Mouse (Mus musculus): ENCODE measurements at regions not wholly inside any gene's neighbourhood (a gene's known extent, or its start where the extent isn't known, plus 50 kb on each side); places are given as distances from the start of the nearest gene placed in this dataset.
"Not testable (repeated sequence)": the region's sequence is repeated elsewhere in the genome, so short reads cannot be mapped to it uniquely, and the experiment has no call there.

GRCm38 (mm10) chr4:8462414-8462813, 223.6 kb upstream of the Car8 start:
- intact Hi-C loops (cut with DNase I); DNase-seq; H3K4me3 ChIP-seq; H3K9ac ChIP-seq (ENCODE audit: low read depth, low read length); H3K36me3 ChIP-seq (ENCODE audit: control insufficient read depth, insufficient read depth, low read length); H3K27ac ChIP-seq; H3K4me1 ChIP-seq (ENCODE audit: control insufficient read depth, insufficient read depth, low read length); H3K27me3 ChIP-seq (ENCODE audit: control insufficient read depth, insufficient read depth, low read length); H3K79me2 ChIP-seq (replicated peaks; ENCODE audit: control insufficient read depth, insufficient read depth, low read length): not testable (repeated sequence)
- WGBS: 87% methylated on average over 6 of the region's 6 CpGs

- Histone ChIP-seq H3K27me3 (ENCODE audit: control insufficient read depth, insufficient read depth, low read length) (no peaks in the 10 kb centered on the region), H3K9ac (ENCODE audit: low read depth, low read length) (no peak overlapping the region), H3K4me3 (no peak overlapping the region), H3K36me3 (ENCODE audit: control insufficient read depth, insufficient read depth, low read length) (no peaks in the 10 kb centered on the region), H3K27ac (no peak overlapping the region), H3K79me2 (replicated peaks; ENCODE audit: control insufficient read depth, insufficient read depth, low read length) (no peaks in the 10 kb centered on the region), H3K4me1 (ENCODE audit: control insufficient read depth, insufficient read depth, low read length) (no peaks in the 10 kb centered on the region)
- intact Hi-C loops (cut with DNase I): no loop called here
- 81% methylated on average over 2 of the region's 2 CpGs for WGBS
- DNase-seq: no peak
- no peak for TF ChIP-seq CTCF (IDR thresholded peaks at IDR 0.05)
- no peak for TF ChIP-seq EP300 (IDR thresholded peaks at IDR 0.05; ENCODE audit: insufficient read depth, low read depth, low read length)
- TF ChIP-seq POLR2A (IDR thresholded peaks at IDR 0.05; ENCODE audit: insufficient read depth, low read depth, low read length): no peak
These were observed 215.5 kb upstream of the Car8 start for GRCm38 (mm10) chr4:8454346-8454745.

DNA sequence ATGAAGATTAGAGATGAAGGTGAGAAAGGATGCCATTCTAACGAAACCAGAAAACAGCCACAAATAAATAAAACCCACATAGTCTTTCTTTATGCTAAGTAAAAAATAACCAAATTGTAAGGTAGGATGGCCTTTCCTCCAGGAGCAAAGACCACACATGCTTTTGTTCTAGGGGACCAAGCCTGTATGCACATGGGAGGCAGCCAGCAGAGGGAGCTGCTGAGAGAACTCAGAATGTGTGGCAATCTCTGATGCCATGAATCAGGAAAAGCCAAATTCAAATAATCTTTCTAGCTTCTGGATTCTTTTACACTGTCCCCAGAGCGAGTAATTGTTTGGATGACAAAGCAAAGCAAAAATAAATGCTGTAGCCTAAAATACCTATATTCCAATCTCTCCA, 193.6 kb upstream of the Car8 start:
- no peak for TF ChIP-seq POLR2A (IDR thresholded peaks at IDR 0.05; ENCODE audit: insufficient read depth, low read depth, low read length)
- TF ChIP-seq CTCF (IDR thresholded peaks at IDR 0.05): peak; percentile 86
- Histone ChIP-seq H3K79me2 (replicated peaks; ENCODE audit: control insufficient read depth, insufficient read depth, low read length) (no peaks in the 10 kb centered on the region), H3K27ac (no peak overlapping the region), H3K36me3 (ENCODE audit: control insufficient read depth, insufficient read depth, low read length) (no peaks in the 10 kb centered on the region), H3K9ac (ENCODE audit: low read depth, low read length) (no peak overlapping the region), H3K4me1 (ENCODE audit: control insufficient read depth, insufficient read depth, low read length) (no peaks in the 10 kb centered on the region), H3K4me3 (no peak overlapping the region), H3K27me3 (ENCODE audit: control insufficient read depth, insufficient read depth, low read length) (no peaks in the 10 kb centered on the region)
- peak; percentile 12 to 48 for DNase-seq
- intact Hi-C loops (cut with DNase I): no loop called here
- 58% methylated on average over 2 of the region's 2 CpGs for WGBS

DNA sequence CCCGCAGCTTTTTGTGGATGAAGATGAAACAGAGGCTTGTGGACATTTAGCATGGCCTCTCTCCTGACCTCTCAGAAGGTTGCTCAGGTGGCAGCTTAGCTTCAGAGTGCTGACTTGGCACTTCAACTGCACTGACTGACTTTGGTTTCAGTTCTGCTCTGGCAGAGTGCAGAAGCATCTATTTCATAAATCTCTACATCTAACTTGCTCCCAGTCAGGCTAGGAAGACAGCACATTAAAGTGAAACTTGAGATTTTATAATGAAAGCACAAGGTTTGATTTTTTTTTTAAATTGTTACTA, 192.1 kb upstream of the Car8 start:
- Histone ChIP-seq H3K4me1 (ENCODE audit: control insufficient read depth, insufficient read depth, low read length) (no peaks in the 10 kb centered on the region), H3K9ac (ENCODE audit: low read depth, low read length) (no peak overlapping the region), H3K27ac (no peak overlapping the region), H3K79me2 (replicated peaks; ENCODE audit: control insufficient read depth, insufficient read depth, low read length) (no peaks in the 10 kb centered on the region), H3K4me3 (no peak overlapping the region), H3K36me3 (ENCODE audit: control insufficient read depth, insufficient read depth, low read length) (no peaks in the 10 kb centered on the region), H3K27me3 (ENCODE audit: control insufficient read depth, insufficient read depth, low read length) (no peaks in the 10 kb centered on the region)
- DNase-seq: no peak
- intact Hi-C loops (cut with DNase I): no loop called here
- WGBS: 41% methylated on average over 1 of the region's 1 CpGs
- no peak for TF ChIP-seq CTCF (IDR thresholded peaks at IDR 0.05)
- no peak for TF ChIP-seq EP300 (IDR thresholded peaks at IDR 0.05; ENCODE audit: insufficient read depth, low read depth, low read length)
- no peak for TF ChIP-seq POLR2A (IDR thresholded peaks at IDR 0.05; ENCODE audit: insufficient read depth, low read depth, low read length)

- DNase-seq: no peak
- Histone ChIP-seq H3K4me3 (no peak overlapping the region), H3K36me3 (ENCODE audit: control insufficient read depth, insufficient read depth, low read length) (no peaks in the 10 kb centered on the region), H3K27ac (no peak overlapping the region), H3K79me2 (replicated peaks; ENCODE audit: control insufficient read depth, insufficient read depth, low read length) (no peaks in the 10 kb centered on the region), H3K4me1 (ENCODE audit: control insufficient read depth, insufficient read depth, low read length) (no peaks in the 10 kb centered on the region), H3K9ac (ENCODE audit: low read depth, low read length) (no peak overlapping the region), H3K27me3 (ENCODE audit: control insufficient read depth, insufficient read depth, low read length) (no peaks in the 10 kb centered on the region)
- intact Hi-C loops (cut with DNase I): no loop called here
- TF ChIP-seq CTCF (IDR thresholded peaks at IDR 0.05) (no peak), POLR2A (IDR thresholded peaks at IDR 0.05; ENCODE audit: insufficient read depth, low read depth, low read length) (no peak), EP300 (IDR thresholded peaks at IDR 0.05; ENCODE audit: insufficient read depth, low read depth, low read length) (no peak)
- WGBS: 79% methylated on average over 4 of the region's 4 CpGs
These were observed 191.6 kb upstream of the Car8 start for GRCm38 (mm10) chr4:8430269-8431031.

DNA sequence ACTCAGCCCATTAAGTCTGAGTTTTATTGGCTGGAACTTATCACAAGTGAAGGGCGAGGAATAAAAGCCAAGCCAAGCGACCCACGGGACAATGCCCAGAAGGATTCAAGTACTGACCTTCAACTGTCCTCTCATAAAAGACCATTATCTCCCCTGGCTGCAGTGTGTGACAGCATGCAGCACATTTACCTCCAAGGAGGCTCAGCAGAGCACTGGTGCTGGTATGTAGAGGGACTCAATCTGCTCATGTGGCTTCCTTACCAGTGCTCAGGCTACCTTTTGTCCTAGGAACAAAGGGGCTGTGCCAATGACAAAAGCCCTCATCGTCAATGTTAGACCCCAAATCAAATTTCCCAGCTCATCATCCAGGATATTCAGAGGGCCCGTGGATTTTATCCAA, 190.9 kb upstream of the Car8 start:
- no peaks in the 10 kb centered on the region for H3K36me3 ChIP-seq (ENCODE audit: control insufficient read depth, insufficient read depth, low read length)
- H3K4me1 ChIP-seq (ENCODE audit: control insufficient read depth, insufficient read depth, low read length): no peaks in the 10 kb centered on the region
- TF ChIP-seq POLR2A (IDR thresholded peaks at IDR 0.05; ENCODE audit: insufficient read depth, low read depth, low read length) (no peak), EP300 (IDR thresholded peaks at IDR 0.05; ENCODE audit: insufficient read depth, low read depth, low read length) (no peak), CTCF (IDR thresholded peaks at IDR 0.05) (no peak)
- intact Hi-C loops (cut with DNase I): no loop called here
- DNase-seq: no peak
- no peak overlapping the region for H3K4me3 ChIP-seq
- no peak overlapping the region for H3K27ac ChIP-seq
- no peaks in the 10 kb centered on the region for H3K27me3 ChIP-seq (ENCODE audit: control insufficient read depth, insufficient read depth, low read length)
- no peak overlapping the region for H3K9ac ChIP-seq (ENCODE audit: low read depth, low read length)
- 60% methylated on average over 5 of the region's 5 CpGs for WGBS
- no peaks in the 10 kb centered on the region for H3K79me2 ChIP-seq (replicated peaks; ENCODE audit: control insufficient read depth, insufficient read depth, low read length)

Measured in heart, adult 2 months (tissue).